Mouse (Mus musculus): ENCODE results near the gene Gm10985. TPM values are rescaled to one million over a fixed set of nuclear protein-coding genes. Genes with fewer than 3 reads are reported as not detected.
A peak's percentile ranks its signal among the peaks of the same experiment; 100 is the strongest.

Gm10985 gene
- not detected in 2 replicates for polyA plus RNA-seq (2015; fragmentation: Nextera tagmentation; extraction: Ambion mirVana)

DNA sequence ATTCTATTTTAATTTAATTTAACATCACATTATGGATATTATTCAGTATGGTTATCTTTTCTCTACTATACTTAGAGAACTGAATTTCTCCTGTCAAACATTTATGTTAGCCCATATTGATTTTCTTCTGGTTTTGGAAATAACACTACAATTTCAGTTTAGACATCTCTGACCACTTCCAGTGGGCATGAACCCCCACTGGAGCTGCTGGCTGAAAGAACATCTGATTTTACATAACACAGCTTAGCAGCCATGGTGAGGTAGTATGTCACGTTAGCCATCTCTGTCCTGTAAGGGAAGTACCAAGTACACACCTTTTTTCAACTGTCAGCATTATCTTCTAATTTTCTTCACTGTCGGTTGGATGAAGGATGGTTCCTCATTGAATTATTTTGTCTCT is at the start of gene Gm10985:
Gene Gm10985, plus strand, starts transcription at position 301 of the 400 bp plus-strand sequence.
- Histone ChIP-seq H3K4me1 (replicated peaks) (no peaks in the 10 kb centered on the region), H3K4me3 (replicated peaks) (no peak within 1 kb of the TSS), H3K27ac (no peak within 1 kb of the TSS), H3K36me3 (no peaks in the 10 kb centered on the region), H3K9ac (replicated peaks) (no peak within 1 kb of the TSS), H3K4me2 (replicated peaks) (no peak within 1 kb of the TSS), H3K9me3 (no peaks in the 10 kb centered on the region), H3K27me3 (no peaks in the 10 kb centered on the region)
- 82% methylated on average over 2 of the region's 2 CpGs for WGBS
- ATAC-seq = no peak

GRCm38 (mm10) chr3:53796933-53797332 is 48.0 kb upstream of the Gm10985 start:
- WGBS = 90% methylated on average over 1 of the region's 1 CpGs
- H3K4me2 ChIP-seq (replicated peaks) = no peak overlapping the region
- no peak for ATAC-seq
- H3K9me3 ChIP-seq = no peaks in the 10 kb centered on the region
- H3K27me3 ChIP-seq = no peaks in the 10 kb centered on the region
- no peak overlapping the region for H3K27ac ChIP-seq
- H3K4me1 ChIP-seq (replicated peaks) = no peaks in the 10 kb centered on the region
- H3K9ac ChIP-seq (replicated peaks) = no peak overlapping the region
- no peaks in the 10 kb centered on the region for H3K36me3 ChIP-seq
- no peak overlapping the region for H3K4me3 ChIP-seq (replicated peaks)

DNA sequence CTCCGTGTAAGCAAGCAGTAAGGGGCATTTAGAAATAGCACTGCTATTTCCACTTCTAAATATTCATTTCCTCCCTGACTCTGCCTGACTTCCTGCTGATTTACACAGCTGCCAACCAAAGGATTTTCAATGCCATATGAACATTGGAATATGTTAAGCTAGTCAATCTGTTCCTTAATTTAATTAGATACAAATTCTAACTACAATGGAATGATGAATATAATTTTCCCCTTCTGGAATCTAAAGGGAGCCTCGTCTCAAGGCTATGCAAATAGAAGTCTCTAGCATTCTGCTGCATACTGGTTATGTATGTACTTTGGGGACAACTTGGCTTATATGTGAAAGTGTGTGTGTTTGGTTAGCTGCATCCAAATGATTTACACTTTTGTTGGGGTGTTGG is 45.2 kb upstream of the Gm10985 start:
- H3K4me2 ChIP-seq (replicated peaks) = no peak overlapping the region
- H3K36me3 ChIP-seq = no peaks in the 10 kb centered on the region
- no peaks in the 10 kb centered on the region for H3K9me3 ChIP-seq
- no peak overlapping the region for H3K9ac ChIP-seq (replicated peaks)
- no peaks in the 10 kb centered on the region for H3K27me3 ChIP-seq
- H3K4me3 ChIP-seq (replicated peaks) = no peak overlapping the region
- ATAC-seq = no peak
- no peaks in the 10 kb centered on the region for H3K4me1 ChIP-seq (replicated peaks)
- no peak overlapping the region; the same call in 1 of the 2 replicates for H3K27ac ChIP-seq
- 54% methylated on average over 2 of the region's 2 CpGs for WGBS

DNA sequence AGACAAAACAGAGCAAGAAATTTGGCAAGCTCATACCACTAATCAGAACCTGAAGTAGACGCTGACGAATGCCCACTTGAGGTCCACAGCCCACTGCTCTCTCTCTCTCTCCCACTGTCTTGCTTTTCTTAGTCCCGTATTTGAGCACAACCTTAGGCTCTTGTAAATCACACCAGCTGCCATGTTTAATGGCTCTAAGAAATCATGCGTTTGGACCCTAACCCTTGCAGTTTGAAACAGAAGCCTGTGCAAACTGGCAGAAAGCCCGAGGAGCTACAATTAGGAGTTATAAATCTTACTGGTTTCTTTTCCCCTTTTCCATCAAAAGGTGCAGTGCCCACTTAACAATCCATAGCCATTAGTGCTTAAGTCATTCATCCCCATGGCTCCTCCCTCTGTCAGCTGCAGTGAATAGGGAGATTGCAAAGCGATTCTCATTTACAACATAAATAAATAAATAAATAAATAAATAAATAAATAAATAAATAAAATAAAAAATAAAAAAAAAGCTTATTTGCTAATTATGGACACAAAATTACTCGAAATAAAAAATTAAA is 31.4 kb upstream of the Gm10985 start:
- no peaks in the 10 kb centered on the region for H3K4me1 ChIP-seq (replicated peaks)
- no peak for ATAC-seq
- no peaks in the 10 kb centered on the region for H3K27me3 ChIP-seq
- 88% methylated on average over 7 of the region's 7 CpGs for WGBS
- H3K9ac ChIP-seq (replicated peaks) = no peak overlapping the region
- H3K27ac ChIP-seq = no peak overlapping the region
- H3K4me3 ChIP-seq (replicated peaks) = no peak overlapping the region
- H3K4me2 ChIP-seq (replicated peaks) = no peak overlapping the region
- no peaks in the 10 kb centered on the region for H3K9me3 ChIP-seq
- H3K36me3 ChIP-seq = no peaks in the 10 kb centered on the region

GRCm38 (mm10) chr3:53834238-53834637 is 10.6 kb upstream of the Gm10985 start:
- Histone ChIP-seq H3K4me1 (replicated peaks) (no peaks in the 10 kb centered on the region), H3K9ac (replicated peaks) (no peak overlapping the region), H3K4me3 (replicated peaks) (no peak overlapping the region), H3K36me3 (no peaks in the 10 kb centered on the region), H3K9me3 (no peaks in the 10 kb centered on the region), H3K4me2 (replicated peaks) (no peak overlapping the region), H3K27me3 (no peaks in the 10 kb centered on the region), H3K27ac (no peak overlapping the region)
- 83% methylated on average over 2 of the region's 2 CpGs for WGBS
- ATAC-seq = no peak

- H3K9me3 ChIP-seq = no peaks in the 10 kb centered on the region
- 79% methylated on average over 7 of the region's 7 CpGs for WGBS
- no peak overlapping the region for H3K27ac ChIP-seq
- no peaks in the 10 kb centered on the region for H3K4me1 ChIP-seq (replicated peaks)
- H3K36me3 ChIP-seq = no peaks in the 10 kb centered on the region
- ATAC-seq = no peak
- H3K27me3 ChIP-seq = no peaks in the 10 kb centered on the region
- H3K4me3 ChIP-seq (replicated peaks) = no peak overlapping the region
- no peak overlapping the region for H3K9ac ChIP-seq (replicated peaks)
- H3K4me2 ChIP-seq (replicated peaks) = no peak overlapping the region
Observed at GRCm38 (mm10) chr3:53846206-53846928, 1.5 kb downstream of the Gm10985 start.

DNA sequence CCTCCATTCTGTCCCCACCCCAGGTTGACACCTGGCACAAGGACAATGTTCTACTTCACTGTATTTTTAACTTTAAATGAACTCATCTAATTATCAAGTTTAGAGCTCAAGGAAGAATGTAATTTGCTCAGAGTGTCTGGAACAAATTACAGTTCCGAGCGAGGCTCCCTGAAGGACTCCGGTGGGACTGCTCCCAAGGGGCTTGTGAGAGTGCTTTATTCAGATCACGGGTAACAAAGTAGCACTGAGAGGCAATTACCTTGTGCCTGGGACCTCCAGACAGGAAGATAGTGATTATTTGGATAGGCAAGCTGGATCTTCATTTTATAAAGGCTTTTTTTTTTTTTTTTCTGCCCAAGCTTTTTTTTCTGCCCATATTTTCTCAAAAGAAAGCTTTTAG is 2.8 kb downstream of the Gm10985 start:
- Histone ChIP-seq H3K4me1 (replicated peaks) (no peaks in the 10 kb centered on the region), H3K4me2 (replicated peaks) (no peak overlapping the region), H3K27me3 (no peaks in the 10 kb centered on the region), H3K9me3 (no peaks in the 10 kb centered on the region), H3K4me3 (replicated peaks) (no peak overlapping the region), H3K27ac (no peak overlapping the region), H3K9ac (replicated peaks) (no peak overlapping the region), H3K36me3 (no peaks in the 10 kb centered on the region)
- WGBS = 76% methylated on average over 4 of the region's 4 CpGs
- ATAC-seq = no peak

DNA sequence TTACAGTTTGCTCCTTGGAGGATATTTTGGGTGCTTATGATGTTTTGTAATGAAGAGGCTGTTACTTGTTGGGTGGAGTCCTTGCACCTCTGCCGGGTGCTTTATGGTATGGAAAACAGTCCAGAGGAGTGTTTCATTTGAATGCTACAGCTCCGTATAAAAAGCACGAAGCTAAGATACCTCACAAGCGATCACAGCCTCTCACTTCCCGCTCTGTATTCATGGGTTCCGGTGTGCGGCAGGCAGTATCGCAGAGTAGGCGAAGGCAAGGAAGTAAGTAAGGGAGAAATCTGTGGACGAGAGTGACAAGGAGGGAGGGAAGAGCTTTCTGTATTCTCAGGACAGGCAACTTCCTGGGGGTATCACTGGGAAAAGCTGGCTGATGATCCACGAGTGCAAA is 3.4 kb downstream of the Gm10985 start:
- Histone ChIP-seq H3K27ac (no peak overlapping the region), H3K4me1 (replicated peaks) (no peaks in the 10 kb centered on the region), H3K4me2 (replicated peaks) (no peak overlapping the region), H3K4me3 (replicated peaks) (no peak overlapping the region), H3K9ac (replicated peaks) (no peak overlapping the region), H3K9me3 (no peaks in the 10 kb centered on the region), H3K27me3 (no peaks in the 10 kb centered on the region), H3K36me3 (no peaks in the 10 kb centered on the region)
- WGBS = 84% methylated on average over 11 of the region's 11 CpGs
- ATAC-seq = no peak

- no peaks in the 10 kb centered on the region for H3K4me1 ChIP-seq (replicated peaks)
- H3K27ac ChIP-seq = no peak overlapping the region
- H3K9me3 ChIP-seq = no peaks in the 10 kb centered on the region
- no peak overlapping the region for H3K4me3 ChIP-seq (replicated peaks)
- peaks cover 40% of the 10 kb centered on the region for H3K36me3 ChIP-seq
- H3K9ac ChIP-seq (replicated peaks) = no peak overlapping the region
- H3K4me2 ChIP-seq (replicated peaks) = no peak overlapping the region
- 84% methylated on average over 4 of the region's 4 CpGs for WGBS
- H3K27me3 ChIP-seq = no peaks in the 10 kb centered on the region
- no peak for ATAC-seq
Observed at GRCm38 (mm10) chr3:53854261-53854660, 9.4 kb downstream of the Gm10985 start.

DNA sequence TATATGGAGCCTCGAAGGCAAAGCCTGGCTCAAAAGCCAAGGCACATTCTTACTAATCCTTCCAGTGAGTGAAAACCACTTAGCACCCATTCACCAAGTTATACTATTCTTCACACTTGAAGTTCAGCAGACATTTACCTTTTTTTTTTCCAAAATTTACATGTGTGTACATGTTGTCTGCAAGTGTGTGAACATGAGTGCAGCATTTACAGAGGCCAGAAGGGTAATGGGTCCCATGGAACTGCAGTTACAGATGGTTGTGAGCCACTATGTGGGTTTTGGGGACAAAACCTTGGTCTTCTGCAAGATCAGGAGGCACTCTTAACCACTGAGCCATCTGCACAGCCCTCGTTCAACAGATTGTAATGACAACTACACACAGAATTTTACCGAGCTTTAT is 9.9 kb downstream of the Gm10985 start:
- H3K9ac ChIP-seq (replicated peaks) = no peak overlapping the region
- no peak overlapping the region for H3K27ac ChIP-seq
- ATAC-seq = no peak
- H3K27me3 ChIP-seq = no peaks in the 10 kb centered on the region
- no peak overlapping the region for H3K4me3 ChIP-seq (replicated peaks)
- H3K4me2 ChIP-seq (replicated peaks) = no peak overlapping the region
- peaks cover 46% of the 10 kb centered on the region for H3K36me3 ChIP-seq
- no peaks in the 10 kb centered on the region for H3K4me1 ChIP-seq (replicated peaks)
- no peaks in the 10 kb centered on the region for H3K9me3 ChIP-seq
- WGBS = 92% methylated on average over 3 of the region's 3 CpGs

- under 1% methylated on average over 58 of the region's 58 CpGs for WGBS
- Histone ChIP-seq H3K36me3 (peaks cover 31% of the 10 kb centered on the region), H3K9me3 (no peaks in the 10 kb centered on the region), H3K4me2 (replicated peaks) (peak within 1 kb of the TSS; percentile 94), H3K4me1 (replicated peaks) (peaks cover 15% of the 10 kb centered on the region), H3K27ac (no peak within 1 kb of the TSS), H3K4me3 (replicated peaks) (peak within 1 kb of the TSS; percentile 98), H3K27me3 (no peaks in the 10 kb centered on the region), H3K9ac (replicated peaks) (peak within 1 kb of the TSS; percentile 86)
- ATAC-seq = peak; percentile 100
Observed at GRCm38 (mm10) chr3:53863383-53864220, 18.7 kb downstream of the Gm10985 start, which contains the start of gene Ufm1. TSS of gene Ufm1 (minus strand) at chr3:53863830.

GRCm38 (mm10) chr3:53868212-53868611 is 23.3 kb downstream of the Gm10985 start:
- Histone ChIP-seq H3K4me1 (replicated peaks) (peaks cover 12% of the 10 kb centered on the region), H3K4me3 (replicated peaks) (no peak overlapping the region), H3K27me3 (no peaks in the 10 kb centered on the region), H3K9ac (replicated peaks) (no peak overlapping the region), H3K4me2 (replicated peaks) (no peak overlapping the region), H3K9me3 (no peaks in the 10 kb centered on the region), H3K36me3 (no peaks in the 10 kb centered on the region), H3K27ac (no peak overlapping the region)
- ATAC-seq = no peak
- 87% methylated on average over 4 of the region's 4 CpGs for WGBS
